Comparison of ENCODE assay signal across 8 mouse cellular contexts in genomic region chr1:73862323-73863073, GRCm38 (mm10).
DNase-seq lines count a peak whose midpoint lies in the region; ATAC-seq and TF ChIP-seq lines count a peak whose summit lies in the region.

No protein-coding gene starts in this region.

- no peak for TF ChIP-seq POLR2A in bone marrow macrophage, adult 2 months (IDR thresholded peaks at IDR 0.05; ENCODE audit: borderline replicate concordance, low read depth, low read length)

- TF ChIP-seq CTCF in bone marrow macrophage, adult 2 months (IDR thresholded peaks at IDR 0.05; ENCODE audit: low read depth, low read length), result 0 out of 2 replicates have a peak, but pooled peaks have one; percentile 6
- peak; percentile 97 for TF ChIP-seq CTCF in stomach, postnatal 0 days (IDR thresholded peaks at IDR 0.05; ENCODE audit: low read depth)

- peak; percentile 95 for ATAC-seq in hindbrain, embryonic 16.5 days
- ATAC-seq in limb, embryonic 11.5 days (ENCODE audit: insufficient number of reproducible peaks, low FRiP score, low TSS enrichment, low read depth), result peak; percentile 97
- peak; percentile 91 for ATAC-seq in midbrain, embryonic 12.5 days (ENCODE audit: low FRiP score, low read depth)
- ATAC-seq in stomach, postnatal 0 days (ENCODE audit: low FRiP score, low TSS enrichment), result peak; percentile 100

- H3K9ac ChIP-seq in hindbrain, embryonic 16.5 days (ENCODE audit: low read depth, low read length), result peak overlapping the region; percentile 27
- H3K9ac ChIP-seq in limb, embryonic 11.5 days (ENCODE audit: low read length), result peak overlapping the region; percentile 19; the same call in 1 of the 2 replicates
- H3K9ac ChIP-seq in midbrain, embryonic 12.5 days (replicated peaks), result no peak overlapping the region; the same call in 1 of the 2 replicates
- H3K9ac ChIP-seq in stomach, postnatal 0 days (ENCODE audit: low read length), result peak overlapping the region; percentile 13; the same call in 1 of the 2 replicates

- no peaks in the 10 kb centered on the region for H3K9me3 ChIP-seq in hindbrain, embryonic 16.5 days (ENCODE audit: control insufficient read depth, low read length)
- H3K9me3 ChIP-seq in limb, embryonic 11.5 days (ENCODE audit: control insufficient read depth, low read length), result no peaks in the 10 kb centered on the region
- H3K9me3 ChIP-seq in midbrain, embryonic 12.5 days, result no peaks in the 10 kb centered on the region
- H3K9me3 ChIP-seq in stomach, postnatal 0 days (ENCODE audit: control insufficient read depth, low read length), result no peaks in the 10 kb centered on the region

- no peak overlapping the region for H3K27ac ChIP-seq in bone marrow macrophage, adult 2 months (ENCODE audit: insufficient read depth, low read depth, low read length)
- peak overlapping the region; percentile 48; the same call in 1 of the 2 replicates for H3K27ac ChIP-seq in hindbrain, embryonic 16.5 days (ENCODE audit: low read depth, low read length)
- 0 out of 2 replicates have a peak overlapping the region, but pooled peaks have one; percentile 24 for H3K27ac ChIP-seq in limb, embryonic 11.5 days (replicated peaks; ENCODE audit: low read depth, low read length)
- H3K27ac ChIP-seq in midbrain, embryonic 12.5 days (replicated peaks), result no peak overlapping the region
- H3K27ac ChIP-seq in stomach, postnatal 0 days (replicated peaks), result peak overlapping the region; percentile 40

- no peaks in the 10 kb centered on the region for H3K4me1 ChIP-seq in bone marrow macrophage, adult 2 months (ENCODE audit: control insufficient read depth, insufficient read depth, low read length)
- H3K4me1 ChIP-seq in hindbrain, embryonic 16.5 days (ENCODE audit: control insufficient read depth, insufficient read depth, low read depth, low read length), result peaks cover 5% of the 10 kb centered on the region; the same call in 1 of the 2 replicates
- no peaks in the 10 kb centered on the region for H3K4me1 ChIP-seq in limb, embryonic 11.5 days (ENCODE audit: control insufficient read depth, insufficient read depth, low read length)
- peaks cover 8% of the 10 kb centered on the region for H3K4me1 ChIP-seq in midbrain, embryonic 12.5 days
- no peaks in the 10 kb centered on the region for H3K4me1 ChIP-seq in stomach, postnatal 0 days (replicated peaks; ENCODE audit: control insufficient read depth, insufficient read depth)

- H3K27me3 ChIP-seq in hindbrain, embryonic 16.5 days (replicated peaks; ENCODE audit: control insufficient read depth, insufficient read depth, low read length), result no peaks in the 10 kb centered on the region
- H3K27me3 ChIP-seq in limb, embryonic 11.5 days (ENCODE audit: control insufficient read depth, insufficient read depth, low read length), result no peaks in the 10 kb centered on the region
- H3K27me3 ChIP-seq in midbrain, embryonic 12.5 days, result no peaks in the 10 kb centered on the region
- H3K27me3 ChIP-seq in stomach, postnatal 0 days (ENCODE audit: control insufficient read depth, insufficient read depth, low read length), result no peaks in the 10 kb centered on the region

- 15% methylated on average over 15 of the region's 15 CpGs for WGBS in hindbrain, embryonic 16.5 days
- 5% methylated on average over 15 of the region's 15 CpGs for WGBS in limb, embryonic 11.5 days
- 17% methylated on average over 15 of the region's 15 CpGs for WGBS in midbrain, embryonic 12.5 days
- 7% methylated on average over 15 of the region's 15 CpGs for WGBS in stomach, postnatal 0 days

- 0 out of 2 replicates have a peak overlapping the region, but pooled peaks have one; percentile 5 for H3K4me3 ChIP-seq in bone marrow macrophage, adult 2 months (ENCODE audit: insufficient read depth, low read length)
- H3K4me3 ChIP-seq in hindbrain, embryonic 16.5 days (ENCODE audit: low read length), result no peak overlapping the region
- H3K4me3 ChIP-seq in limb, embryonic 11.5 days (ENCODE audit: low read depth, low read length), result no peak overlapping the region
- no peak overlapping the region for H3K4me3 ChIP-seq in midbrain, embryonic 12.5 days
- H3K4me3 ChIP-seq in stomach, postnatal 0 days (ENCODE audit: low read depth, low read length), result peak overlapping the region; percentile 10; the same call in 1 of the 2 replicates

- DNase-seq in cerebellum, postnatal 25 days, result peak; percentile 18 to 48
- DNase-seq in cerebellum, adult 11 months, result no peak
- DNase-seq in gastrocnemius, adult 18-20 months (ENCODE audit: low spot score), result peak; percentile 30
- DNase-seq in limb, embryonic 11.5 days (ENCODE audit: low spot score), result peak; percentile 90
- DNase-seq in stomach, postnatal 0 days (ENCODE audit: low spot score), result peak; percentile 89

- H3K4me2 ChIP-seq in hindbrain, embryonic 16.5 days (ENCODE audit: low read length), result peak overlapping the region; percentile 35
- peak overlapping the region; percentile 21; the same call in 1 of the 2 replicates for H3K4me2 ChIP-seq in limb, embryonic 11.5 days (ENCODE audit: low read depth, severe bottlenecking)
- peak overlapping the region; percentile 21; the same call in 1 of the 2 replicates for H3K4me2 ChIP-seq in midbrain, embryonic 12.5 days (replicated peaks)
- peak overlapping the region; percentile 43 for H3K4me2 ChIP-seq in stomach, postnatal 0 days (replicated peaks; ENCODE audit: low read depth)

- no peak for TF ChIP-seq EP300 in stomach, postnatal 0 days (optimal IDR thresholded peaks at IDR 0.05)

- H3K36me3 ChIP-seq in hindbrain, embryonic 16.5 days (ENCODE audit: control insufficient read depth, insufficient read depth, low read length), result no peaks in the 10 kb centered on the region
- no peaks in the 10 kb centered on the region for H3K36me3 ChIP-seq in limb, embryonic 11.5 days (ENCODE audit: control insufficient read depth, insufficient read depth, low read length)
- no peaks in the 10 kb centered on the region for H3K36me3 ChIP-seq in midbrain, embryonic 12.5 days
- H3K36me3 ChIP-seq in stomach, postnatal 0 days (ENCODE audit: control insufficient read depth, insufficient read depth, low read length), result no peaks in the 10 kb centered on the region

Comparison
In these comparisons a context has a peak if more than half of its experiments do, and no peak if none do; other contexts are left out.
1. H3K27ac ChIP-seq: peak in hindbrain, embryonic 16.5 days (single experiment), limb, embryonic 11.5 days (single experiment) and stomach, postnatal 0 days (single experiment); none in bone marrow macrophage, adult 2 months (single experiment) and midbrain, embryonic 12.5 days (single experiment).
2. H3K4me3 ChIP-seq: peak in bone marrow macrophage, adult 2 months (single experiment) and stomach, postnatal 0 days (single experiment); none in hindbrain, embryonic 16.5 days (single experiment), limb, embryonic 11.5 days (single experiment) and midbrain, embryonic 12.5 days (single experiment).
3. Peak in every context shown above with its lines, with median percentiles within 50 percentile points of each other: ATAC-seq and H3K4me2 ChIP-seq.